Mouse (Mus musculus): Measurements from ENCODE around the gene Fam131c.
A peak's percentile ranks its signal among the peaks of the same experiment; 100 is the strongest.

Gene Fam131c

GRCm38 (mm10) chr4:141359222-141359621, 8.8 kb upstream of the Fam131c start:
- DNase-seq (ENCODE audit: low spot score) = no peak

- no peak for DNase-seq (ENCODE audit: low spot score)
These were observed 7.2 kb upstream of the Fam131c start for GRCm38 (mm10) chr4:141360846-141361245.

- peak; percentile 65 for DNase-seq (ENCODE audit: low spot score)
These were observed 5.0 kb upstream of the Fam131c start for GRCm38 (mm10) chr4:141362937-141363548.

GRCm38 (mm10) chr4:141365126-141365525, 2.9 kb upstream of the Fam131c start:
- no peak for DNase-seq (ENCODE audit: low spot score)

- no peak for DNase-seq (ENCODE audit: low spot score)
These were observed 2.1 kb upstream of the Fam131c start for GRCm38 (mm10) chr4:141365876-141366275.

- DNase-seq (ENCODE audit: low spot score) = no peak
These were observed 4.4 kb downstream of the Fam131c start for GRCm38 (mm10) chr4:141372426-141372825.

- no peak for DNase-seq (ENCODE audit: low spot score)
These were observed 11.7 kb downstream of the Fam131c start for GRCm38 (mm10) chr4:141379674-141380073.

GRCm38 (mm10) chr4:141382406-141382805, 14.4 kb downstream of the Fam131c start:
- DNase-seq (ENCODE audit: low spot score) = peak; percentile 21

- peak; percentile 28 for DNase-seq (ENCODE audit: low spot score)
These were observed 17.3 kb downstream of the Fam131c start for GRCm38 (mm10) chr4:141385275-141385674.

GRCm38 (mm10) chr4:141386150-141386549, 18.1 kb downstream of the Fam131c start:
- DNase-seq (ENCODE audit: low spot score) = no peak

- peak; percentile 71 for DNase-seq (ENCODE audit: low spot score)
These were observed 19.2 kb downstream of the Fam131c start for GRCm38 (mm10) chr4:141387093-141387784.

GRCm38 (mm10) chr4:141387933-141388332, 19.9 kb downstream of the Fam131c start:
- no peak for DNase-seq (ENCODE audit: low spot score)

- DNase-seq (ENCODE audit: low spot score) = no peak
These were observed 21.5 kb downstream of the Fam131c start for GRCm38 (mm10) chr4:141389366-141390150.

GRCm38 (mm10) chr4:141391293-141391692, 23.3 kb downstream of the Fam131c start:
- no peak for DNase-seq (ENCODE audit: low spot score)

- DNase-seq (ENCODE audit: low spot score) = no peak
These were observed 26.7 kb downstream of the Fam131c start for GRCm38 (mm10) chr4:141394751-141395150.

- no peak for DNase-seq (ENCODE audit: low spot score)
These were observed 29.8 kb downstream of the Fam131c start for GRCm38 (mm10) chr4:141397861-141398260.

- DNase-seq (ENCODE audit: low spot score) = no peak
These were observed 30.5 kb downstream of the Fam131c start, which contains the start of gene Clcnka for GRCm38 (mm10) chr4:141398545-141398944. Clcnka (minus strand) TSS chr4:141398724.

GRCm38 (mm10) chr4:141400171-141400570, 32.2 kb downstream of the Fam131c start:
- no peak for DNase-seq (ENCODE audit: low spot score)

GRCm38 (mm10) chr4:141404518-141405313, 36.7 kb downstream of the Fam131c start:
- DNase-seq (ENCODE audit: low spot score) = peak; percentile 82

- DNase-seq (ENCODE audit: low spot score) = no peak
These were observed 37.2 kb downstream of the Fam131c start for GRCm38 (mm10) chr4:141405314-141405622.

GRCm38 (mm10) chr4:141406516-141407299, 38.7 kb downstream of the Fam131c start:
- DNase-seq (ENCODE audit: low spot score) = peak; percentile 36
